Mouse (Mus musculus) duodenum, adult 2 months (tissue): Measurements from ENCODE around the gene Kmo. TPM values are rescaled to one million over a fixed set of nuclear protein-coding genes. Genes with fewer than 3 reads are reported as not detected.

Experiments
- polyA plus RNA-seq: library from polyadenylated mRNA; depleted of rRNA; stranded (reverse); fragments of >200 nt; gene quantifications from 2 replicates; pipeline ENCODE4 v1.2.3, GENCODE M21; 2012; ENCODE audit warnings: low replicate concordance; rRNA removed

The Kmo gene
- polyA plus RNA-seq = 0.19 and 0.32 TPM in 2 replicates

DNA sequence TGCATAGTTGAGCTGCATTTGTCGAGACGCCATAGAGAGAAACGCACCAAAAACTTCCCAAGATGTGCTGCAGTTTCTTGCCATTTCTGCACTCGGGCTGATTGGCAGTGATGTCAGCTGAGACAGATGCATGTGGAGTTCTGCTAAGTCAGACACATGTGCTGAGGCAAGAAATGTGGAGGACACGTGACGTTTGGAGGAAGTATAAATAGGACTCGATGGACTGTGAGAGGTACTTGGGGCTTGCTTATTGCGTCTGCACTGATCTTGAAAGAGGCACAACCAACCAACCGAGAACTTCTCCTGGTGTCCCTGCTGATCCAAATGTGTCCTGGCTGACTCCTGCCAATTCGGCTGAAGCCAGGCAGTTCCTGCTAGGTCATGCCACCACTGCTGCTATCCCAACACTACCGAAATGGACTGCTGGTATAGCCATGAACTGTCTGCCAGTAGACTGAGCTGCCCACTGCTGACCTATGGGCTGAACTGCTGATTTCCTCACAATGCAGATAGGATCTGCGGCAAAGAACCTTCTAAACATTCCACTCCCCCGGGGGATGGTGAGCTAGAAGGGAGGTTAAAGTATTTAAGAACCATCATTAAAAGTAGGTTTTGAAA is at the start of gene Kmo:
Gene Kmo (plus strand): TSS at position 568 of the 618 bp plus-strand sequence.

DNA sequence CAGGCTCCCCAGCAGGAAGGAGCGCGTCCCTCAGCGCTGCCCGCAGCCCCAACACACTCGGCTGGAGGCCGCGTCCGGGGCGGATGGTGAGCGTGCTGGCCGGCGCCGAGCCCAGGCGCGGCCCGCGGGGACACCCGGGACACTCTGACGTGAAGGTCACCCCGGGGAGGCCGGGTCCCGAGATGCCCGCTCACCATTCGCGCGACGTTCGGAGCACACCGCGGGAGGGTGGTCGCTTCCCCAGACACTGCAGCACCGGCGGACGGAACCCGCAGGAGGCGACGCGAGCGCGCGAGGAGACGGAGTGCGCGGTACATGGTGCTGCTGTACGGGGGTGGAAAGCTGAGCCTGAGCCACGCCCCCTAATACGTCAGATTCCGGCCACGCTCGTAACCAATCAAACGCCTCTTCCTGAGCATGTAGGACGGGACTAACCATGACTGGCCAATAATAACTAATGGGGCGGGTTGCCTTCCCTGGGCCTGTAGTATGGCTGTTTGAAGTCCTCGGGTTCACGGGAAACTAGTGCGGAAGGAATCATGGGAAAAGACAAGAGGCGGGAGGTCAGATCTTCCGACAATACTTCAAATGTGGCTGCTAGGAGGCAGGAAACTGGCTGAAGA is 5.2 kb downstream of the Kmo start, which contains the start of gene Fh1:
Gene Fh1 (minus strand): TSS at position 379 of the 623 bp plus-strand sequence.

DNA sequence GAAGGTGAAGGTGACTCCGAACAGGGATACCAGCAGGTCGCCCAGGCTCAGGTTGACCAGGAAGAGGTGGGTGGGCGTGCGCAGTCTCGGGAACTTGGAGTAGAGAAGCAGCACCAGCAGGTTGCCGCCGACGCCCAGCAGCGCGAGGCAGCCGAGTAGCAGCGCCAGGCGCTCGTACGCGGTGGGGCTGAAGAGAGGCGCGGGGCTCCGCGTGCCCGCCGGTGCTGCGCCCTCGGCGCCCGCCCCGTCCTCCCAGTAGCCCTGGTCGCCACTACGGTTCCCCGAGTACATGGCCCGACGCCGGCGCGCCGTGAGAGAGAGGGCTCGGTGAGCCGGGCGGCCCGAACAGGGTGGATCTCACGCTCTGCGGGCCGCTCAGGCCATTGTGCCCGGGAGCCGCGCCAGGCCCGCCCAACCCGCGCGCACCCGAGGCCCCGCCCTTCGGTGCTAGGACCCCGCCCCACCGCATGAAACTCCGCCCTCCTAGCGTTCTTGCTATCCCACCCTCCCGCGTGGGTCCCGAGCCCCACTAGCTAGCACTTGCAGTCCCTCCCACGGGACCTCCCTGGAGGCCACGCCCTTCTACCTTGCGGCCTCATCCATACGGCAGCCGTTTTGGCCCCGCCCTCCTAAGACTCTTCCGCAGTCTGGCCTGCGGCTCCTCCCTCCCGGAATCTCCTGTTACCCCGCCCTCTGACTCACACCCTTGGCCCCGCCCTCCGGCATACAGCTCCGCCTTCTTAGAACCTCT is 72.2 kb downstream of the Kmo start, which contains the start of the genes Opn3 and Chml:
Gene Opn3 (minus strand): TSS at position 531 of the 751 bp plus-strand sequence.
Gene Chml (minus strand): TSS at position 656 of the 751 bp plus-strand sequence.

DNA sequence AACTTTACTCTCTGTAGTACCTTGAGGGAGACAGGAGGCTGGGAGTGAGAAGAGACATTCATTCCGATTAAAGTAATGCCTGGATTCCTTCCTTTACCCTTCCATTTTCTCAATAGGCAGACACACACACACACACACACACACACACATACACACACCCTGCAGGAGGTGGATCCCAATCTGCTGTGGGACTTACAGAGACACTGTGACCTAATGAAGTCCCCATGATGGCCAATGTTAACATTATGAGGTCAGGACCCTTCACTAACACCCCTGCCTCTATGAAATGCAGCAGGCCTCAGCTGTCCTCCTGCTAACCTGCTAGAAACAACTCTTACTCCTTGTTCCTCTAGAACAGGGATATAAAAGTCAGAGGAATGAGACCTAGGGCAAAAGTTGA is 78.1 kb downstream of the Kmo start, which contains the start of gene Wdr64:
Gene Wdr64 (plus strand): TSS at position 301 of the 400 bp plus-strand sequence.

Other genes with a start within 250 kb of the Kmo start
- 0.07 and 0.11 TPM in 2 replicates for gene Rgs7, start 127.9 kb upstream of the Kmo start, polyA plus RNA-seq
- 9.0 and 12.3 TPM in 2 replicates for gene Fh1, start 5.3 kb downstream of the Kmo start, polyA plus RNA-seq
- gene Opn3, start 72.4 kb downstream of the Kmo start, polyA plus RNA-seq = 0.91 and 4.0 TPM in 2 replicates
- 16.9 and 40.2 TPM in 2 replicates for gene Chml, start 72.5 kb downstream of the Kmo start, polyA plus RNA-seq
- not detected in 2 replicates for gene Wdr64, start 78.2 kb downstream of the Kmo start, polyA plus RNA-seq